Mouse (Mus musculus) liver, adult (tissue): ENCODE measurements around the gene Tmf1.

Experiments used
- GATA4 ChIP-seq: IDR thresholded peaks from 2 replicates; pipeline ENCODE4 v1.6.1; 2014; ENCODE audit warnings: mild to moderate bottlenecking, low read length; ENCODE audit not compliant: insufficient replicate concordance

The Tmf1 gene

DNA sequence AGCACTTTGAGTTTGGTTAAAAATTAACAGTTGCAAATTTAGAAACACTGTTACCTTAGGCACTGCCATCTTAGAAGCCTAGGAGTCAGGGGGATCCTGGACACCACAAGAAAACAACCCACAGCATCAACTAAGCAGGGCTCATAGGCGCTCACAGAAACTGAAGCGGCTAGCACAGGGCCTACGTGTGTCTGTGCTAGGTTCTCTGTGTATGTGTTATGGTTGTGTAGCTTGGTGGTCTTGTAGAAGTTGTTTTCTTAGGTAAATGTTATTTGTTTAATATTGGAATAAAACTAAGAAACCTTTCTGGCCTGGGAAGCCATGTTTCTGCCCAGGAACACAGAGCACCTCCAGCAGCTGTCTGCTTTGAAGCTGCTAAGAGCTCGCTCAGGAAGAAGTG is 30.8 kb upstream of the Tmf1 start:
- no peak for TF ChIP-seq GATA4

DNA sequence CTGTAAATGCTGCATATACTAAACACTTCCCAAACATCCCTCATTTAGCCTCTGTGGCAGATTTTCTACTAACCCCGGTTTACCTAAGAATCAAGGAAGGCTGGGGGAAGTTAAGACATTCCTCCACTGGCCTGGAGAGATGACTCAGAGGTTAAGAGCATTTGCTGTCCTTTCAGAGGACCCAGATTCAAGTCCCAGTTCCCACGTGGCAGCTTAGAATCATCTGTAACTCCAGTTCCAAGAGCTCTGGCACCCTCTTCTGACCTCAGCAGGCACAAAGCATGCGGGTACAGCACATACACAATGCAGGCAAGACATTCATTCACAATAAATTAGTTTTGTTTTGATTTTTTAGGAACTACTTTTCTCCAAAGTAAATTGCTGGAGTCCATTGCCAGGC is 30.3 kb upstream of the Tmf1 start:
- TF ChIP-seq GATA4 = no peak

DNA sequence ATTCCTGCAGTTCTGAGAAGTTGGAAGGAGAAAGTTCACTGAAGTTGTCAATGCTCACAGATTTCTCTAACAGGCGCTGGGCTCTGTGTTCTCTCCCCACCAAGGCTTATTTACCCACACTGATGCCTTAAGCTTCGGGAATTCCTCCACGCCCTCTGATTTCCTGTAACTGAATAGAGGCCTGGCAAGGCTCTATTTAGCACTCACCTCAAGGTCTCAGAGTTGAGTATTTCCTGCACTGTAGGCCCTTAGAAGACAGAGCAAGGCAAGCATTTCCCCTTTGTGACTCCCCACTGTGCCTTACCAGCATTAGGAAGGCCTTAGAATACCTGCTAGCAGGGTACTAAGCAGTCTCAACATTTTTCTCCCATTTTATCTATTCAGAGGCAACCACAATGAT is 29.5 kb upstream of the Tmf1 start:
- no peak for TF ChIP-seq GATA4

DNA sequence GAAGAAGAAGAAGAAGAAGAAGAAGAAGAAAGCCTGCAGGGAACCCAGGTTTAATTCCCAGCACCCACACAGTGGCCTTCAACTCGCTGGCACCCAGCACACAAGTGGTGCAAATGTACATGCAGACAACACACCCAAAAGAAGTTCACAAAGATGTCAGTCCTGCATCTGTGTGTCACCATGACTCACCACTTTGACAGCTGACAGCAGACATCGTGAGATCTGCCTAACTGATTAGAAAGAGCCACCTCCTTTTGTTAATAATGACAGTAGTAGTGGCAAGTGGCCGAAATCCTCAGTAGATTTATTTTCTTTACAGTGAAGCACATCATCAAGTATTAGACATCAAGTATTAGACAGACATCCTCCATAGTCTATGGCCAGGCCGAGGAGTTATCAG is 28.2 kb upstream of the Tmf1 start:
- TF ChIP-seq GATA4 = no peak

DNA sequence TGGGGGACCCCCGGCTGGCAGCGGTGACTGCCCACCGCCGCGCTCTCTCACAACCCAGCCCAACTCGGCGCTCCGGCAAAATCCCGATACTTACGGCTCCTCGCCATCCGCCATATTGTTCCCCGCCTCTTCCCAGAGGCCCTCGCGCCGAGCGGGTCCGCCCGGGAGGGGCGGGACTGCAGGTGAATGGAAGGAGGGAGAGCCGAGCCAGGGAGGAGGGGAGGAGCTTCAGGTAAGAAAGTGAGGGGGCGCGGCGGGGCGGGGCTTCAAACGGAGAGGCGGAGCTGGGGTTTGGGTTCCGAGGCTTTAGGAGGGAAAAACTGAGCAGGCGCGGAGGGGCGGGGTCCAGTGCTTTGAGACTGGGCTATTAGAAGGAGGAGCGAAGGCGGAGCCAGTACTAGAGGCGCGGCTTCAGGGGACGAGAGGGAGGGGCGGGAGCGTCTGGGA is 26.5 kb upstream of the Tmf1 start, which contains the start of gene Uba3:
Uba3 (minus strand) TSS at position 209 of the 447 bp plus-strand sequence.
- TF ChIP-seq GATA4 = no peak

DNA sequence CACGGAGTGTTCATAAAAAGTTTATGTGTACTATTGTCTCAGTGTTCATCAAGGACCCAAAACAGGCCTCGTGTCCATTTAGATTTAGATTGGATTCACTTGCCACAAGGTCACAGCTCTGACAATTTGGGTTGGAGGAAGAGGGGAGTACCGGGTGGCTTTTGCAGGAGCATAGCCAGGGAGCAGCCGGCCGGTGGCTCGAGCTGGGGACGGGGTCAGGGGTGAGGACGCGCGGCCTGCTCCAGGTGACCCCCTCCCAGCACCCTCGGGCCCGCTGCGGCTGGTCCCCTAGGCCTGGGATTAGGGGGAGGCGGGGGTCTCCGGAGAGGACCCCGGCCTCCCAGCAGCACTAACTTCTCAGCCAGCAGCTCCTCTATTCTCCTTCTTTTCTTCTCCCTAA is 26.0 kb upstream of the Tmf1 start:
- no peak for TF ChIP-seq GATA4

DNA sequence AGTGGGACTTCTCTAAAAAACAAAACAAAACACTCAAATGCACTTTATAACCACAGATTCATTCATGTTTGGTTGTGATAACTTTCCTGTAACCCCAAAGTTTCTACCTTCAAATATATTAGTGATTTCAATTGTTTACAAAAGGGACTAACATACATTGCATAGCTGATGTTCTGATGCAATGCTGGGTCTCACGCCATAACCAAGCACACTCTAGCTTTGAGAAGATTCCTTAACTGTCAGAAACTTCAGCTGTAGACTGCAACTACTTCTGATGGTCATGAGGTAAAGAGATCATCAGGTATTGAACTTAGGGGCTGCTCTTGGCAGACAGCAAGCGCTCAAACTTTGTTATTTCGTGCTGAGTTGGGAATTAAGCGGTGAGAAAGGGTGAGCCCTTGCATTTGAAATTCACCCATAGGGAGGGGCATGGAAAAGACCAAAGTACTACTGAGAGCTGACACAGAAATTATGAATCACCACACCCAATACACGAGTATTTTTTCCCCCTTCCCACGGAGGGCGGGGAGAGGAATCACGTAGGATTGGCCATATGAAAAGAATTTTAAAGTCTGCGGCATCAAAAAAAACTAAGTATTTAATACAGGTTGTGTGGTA is 25.4 kb upstream of the Tmf1 start:
- no peak for TF ChIP-seq GATA4

DNA sequence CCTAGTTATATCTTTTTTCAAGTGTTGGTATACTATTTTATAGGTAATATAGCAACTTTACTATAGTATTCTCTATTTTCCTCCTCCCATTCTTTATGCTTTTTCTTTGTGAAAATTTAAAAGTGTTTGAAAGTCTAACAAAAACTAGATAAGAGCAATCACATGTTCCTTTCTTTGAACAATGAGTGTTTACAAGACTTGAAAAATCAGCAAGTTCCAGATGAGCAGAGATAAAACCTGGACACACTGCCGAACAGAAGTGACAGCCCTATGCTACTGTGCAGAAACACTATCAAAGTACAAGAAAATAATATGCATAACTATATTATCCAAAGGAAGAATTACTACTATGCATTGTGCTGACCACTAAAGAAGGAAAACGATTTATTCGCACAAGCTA is 23.6 kb upstream of the Tmf1 start:
- no peak for TF ChIP-seq GATA4

DNA sequence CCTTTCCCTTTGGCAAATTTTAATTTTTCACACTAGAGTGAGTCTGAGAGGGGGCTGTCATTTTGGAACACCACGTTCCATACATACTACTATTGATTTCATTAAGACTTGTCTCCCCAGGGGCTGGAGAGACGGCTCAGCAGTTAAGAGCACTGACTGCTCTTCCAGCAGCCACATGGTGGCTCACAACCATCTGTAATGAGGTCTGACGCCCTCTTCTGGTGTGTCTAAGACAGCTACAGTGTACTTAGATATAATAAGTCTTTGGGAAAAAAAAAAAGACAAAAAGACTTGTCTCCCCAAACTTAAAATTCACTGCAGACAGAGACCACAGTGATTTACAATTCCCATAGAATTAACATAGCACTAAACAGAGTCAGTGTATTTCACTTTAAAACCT is 21.5 kb upstream of the Tmf1 start:
- no peak for TF ChIP-seq GATA4

DNA sequence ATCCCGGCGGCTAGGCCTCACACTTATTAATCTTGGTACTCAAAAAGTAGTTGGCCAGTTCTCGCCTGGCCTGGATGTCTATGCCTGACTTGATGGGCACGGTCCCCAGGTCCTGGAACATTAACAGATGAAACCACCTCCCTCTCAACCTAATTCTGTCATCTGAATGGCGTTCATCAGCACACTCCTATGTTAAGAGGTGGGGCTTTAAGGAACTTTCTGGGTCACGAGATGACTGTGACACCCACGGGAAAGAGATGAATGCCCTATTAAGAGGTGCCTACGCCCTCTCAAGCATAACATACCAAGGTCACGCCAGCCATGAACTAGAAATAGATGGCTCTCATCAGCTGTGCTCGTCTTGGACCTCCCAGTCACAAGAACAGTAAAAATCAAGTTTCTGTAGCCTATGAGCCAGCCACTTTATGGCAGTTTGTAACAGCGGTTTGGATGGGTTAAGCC is 476 bp upstream of the Tmf1 start:
- no peak for TF ChIP-seq GATA4

DNA sequence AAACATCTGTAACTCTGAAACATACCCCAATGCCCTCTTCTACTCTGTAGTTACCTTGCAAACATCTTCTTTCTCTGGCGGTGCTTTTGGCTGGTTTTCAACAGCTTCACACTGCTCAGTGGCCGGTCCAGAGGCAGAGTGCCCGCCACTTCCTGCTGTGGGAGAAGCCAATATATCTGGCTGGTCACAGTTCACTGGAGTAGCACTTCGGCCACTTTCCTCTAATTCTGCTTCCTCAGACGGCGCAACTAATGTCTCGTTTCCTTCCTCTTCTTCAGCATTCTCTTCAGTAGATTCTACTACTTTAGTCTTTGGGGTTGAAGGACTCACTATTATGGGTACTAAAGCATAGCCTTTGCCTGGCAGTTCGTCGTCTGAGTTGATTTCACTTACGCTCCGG is 3.2 kb downstream of the Tmf1 start:
- no peak for TF ChIP-seq GATA4

DNA sequence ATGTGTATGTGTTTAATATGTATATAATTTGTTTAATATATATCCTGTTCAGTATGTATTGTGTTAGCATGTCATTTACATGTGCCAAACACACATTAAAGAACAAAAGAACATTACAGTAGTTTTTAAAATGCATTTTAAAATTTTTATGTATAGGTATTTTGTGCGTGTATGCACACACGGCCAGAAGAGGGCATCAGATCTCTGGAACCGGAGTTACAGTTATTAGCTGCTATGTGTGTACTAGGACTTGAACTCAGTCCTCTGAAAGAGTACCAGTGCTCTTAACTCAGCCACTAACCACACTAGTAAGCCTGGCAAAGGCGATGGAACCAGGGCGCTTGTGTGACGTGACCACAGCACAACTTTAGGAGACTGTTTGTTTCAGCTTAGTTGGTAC is 28.8 kb downstream of the Tmf1 start:
- no peak for TF ChIP-seq GATA4

DNA sequence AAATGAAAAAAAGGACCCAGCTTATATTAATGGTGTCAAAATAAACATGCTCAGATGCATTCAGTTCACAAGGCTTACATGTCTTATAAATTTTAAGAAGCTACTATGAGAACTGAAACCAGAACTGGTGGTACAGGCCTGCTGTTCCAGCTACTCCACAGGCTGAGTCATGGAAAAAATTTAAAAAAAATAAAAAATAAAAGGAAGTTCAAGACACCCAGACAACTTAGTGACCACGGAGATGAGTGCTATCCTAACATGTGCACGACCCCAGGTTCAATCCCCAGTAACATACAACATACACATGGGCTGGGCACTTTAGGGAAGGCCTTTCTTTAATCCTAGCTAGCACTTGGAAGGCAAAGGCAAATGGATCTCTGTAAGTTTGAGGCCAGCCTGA is 29.2 kb downstream of the Tmf1 start:
- TF ChIP-seq GATA4 = no peak

DNA sequence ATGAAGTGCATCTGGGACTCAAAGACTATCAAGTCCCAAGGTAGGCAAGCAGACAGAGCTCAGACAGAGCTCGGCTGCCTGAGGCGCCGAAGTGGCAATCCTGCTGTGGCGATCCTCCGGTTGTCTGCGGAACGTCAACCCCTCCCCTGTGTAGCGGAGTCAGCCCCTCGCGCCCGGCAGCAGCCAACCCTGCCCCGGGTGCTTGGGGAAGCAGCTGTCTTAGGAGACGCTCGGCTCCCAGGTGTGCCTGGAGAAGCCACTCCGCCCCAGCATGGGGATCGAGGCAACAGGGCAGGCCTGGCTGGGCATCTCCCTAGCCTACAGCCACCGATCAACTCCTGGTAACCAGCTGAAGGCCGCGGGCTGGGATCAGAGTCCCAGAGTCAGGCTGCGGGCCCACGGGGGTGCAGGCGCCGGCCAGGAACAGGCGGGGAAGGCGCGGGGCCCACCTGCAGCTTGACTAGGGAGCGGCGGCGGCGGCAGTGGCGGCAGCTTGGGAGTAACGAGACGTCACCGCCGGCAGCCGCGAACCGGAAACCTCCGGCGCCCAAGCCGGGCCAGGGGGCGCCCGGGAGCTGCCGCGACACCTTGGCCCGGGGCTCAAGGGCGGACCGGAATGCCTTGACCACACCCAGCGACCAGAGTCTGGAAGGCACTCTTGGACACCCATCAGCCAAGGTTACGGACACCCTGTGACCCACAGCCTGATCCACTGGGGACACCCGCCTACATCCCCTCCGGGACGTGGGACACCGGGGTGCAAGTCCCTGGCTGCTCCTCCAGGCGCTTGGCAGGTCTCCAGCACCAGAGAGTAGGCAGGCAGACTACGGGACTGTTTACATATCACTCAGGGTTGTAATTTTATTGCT is 30.3 kb downstream of the Tmf1 start, which contains the start of gene Eogt:
Eogt (minus strand) TSS at position 800 of the 869 bp plus-strand sequence.
- TF ChIP-seq GATA4 = no peak; the same call in 1 of the 2 replicates

DNA sequence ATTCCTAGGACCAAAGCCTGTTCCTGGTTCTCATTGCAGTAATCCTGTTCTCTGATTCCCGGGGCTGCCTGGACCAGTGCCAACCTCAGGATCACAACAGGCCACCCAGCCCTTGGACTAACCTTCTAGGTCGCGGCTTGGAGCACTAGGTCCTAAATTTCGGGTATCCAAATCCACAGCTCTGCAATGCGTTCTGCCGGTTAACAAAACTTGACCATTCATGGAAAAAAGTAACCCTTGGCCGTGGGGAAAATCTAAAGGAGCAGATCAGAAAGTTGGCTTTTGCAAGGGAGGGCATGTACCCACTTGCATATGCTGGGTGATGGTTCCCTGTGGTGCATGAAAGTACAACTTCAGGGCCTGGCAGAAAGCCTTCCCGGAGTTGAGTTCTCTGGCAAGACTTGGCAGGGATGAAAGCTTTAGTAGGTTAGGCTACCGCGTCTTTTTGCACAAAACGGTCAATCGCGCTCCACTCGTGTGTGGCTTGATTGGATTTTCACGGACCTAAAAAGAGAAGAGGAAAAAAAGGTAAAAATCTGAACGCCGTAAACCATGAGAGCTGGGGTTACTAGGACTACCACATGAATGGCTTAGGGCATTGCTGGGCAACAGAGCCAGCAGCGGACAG is 31.1 kb downstream of the Tmf1 start:
- no peak for TF ChIP-seq GATA4

DNA sequence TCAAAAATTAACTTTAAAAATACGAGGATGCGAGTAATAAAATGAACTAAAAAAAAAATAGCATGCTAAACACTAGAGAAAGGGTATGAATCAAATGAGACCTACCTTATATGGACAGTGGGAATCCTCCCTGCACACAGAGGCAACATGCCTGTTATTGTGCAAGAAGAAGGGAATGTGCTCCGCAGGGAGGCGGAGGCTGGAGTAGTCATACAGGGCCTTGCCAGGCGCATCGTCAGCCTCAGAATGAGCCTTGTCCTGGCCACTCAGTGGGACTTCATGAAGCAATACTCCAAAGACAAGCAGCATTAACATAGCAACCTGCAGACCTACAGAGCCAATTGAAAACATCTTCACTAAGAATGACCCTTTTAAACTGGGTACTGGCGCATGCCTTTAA is 33.8 kb downstream of the Tmf1 start:
- TF ChIP-seq GATA4 = no peak
